Mouse (Mus musculus) lung, embryonic 15.5 days (tissue): ENCODE measurements around the gene Srgap2. TPM values are rescaled to one million over a fixed set of nuclear protein-coding genes. Genes with fewer than 3 reads are reported as not detected.
A peak's percentile ranks its signal among the peaks of the same experiment; 100 is the strongest.

Source experiments
- ATAC-seq: fragments of 200-750 bp; cut with Nextera tagmentation; 2 replicates; pipeline ENCODE4 v1.8.0; 2017; ENCODE audit warnings: moderate number of reproducible peaks, borderline replicate concordance; ENCODE audit not compliant: low FRiP score, low TSS enrichment; ENCODE audit errors: extremely low read depth
- H3K27ac ChIP-seq: fragments of 300-500 bp; sonication (generic); 2 replicates; pipeline ENCODE4 v1.5.1; 2015; ENCODE audit warnings: moderate library complexity, mild to moderate bottlenecking, inconsistent platforms
- H3K27me3 ChIP-seq: fragments of 300-500 bp; sonication (generic); 2 replicates; pipeline ENCODE4 v1.6.1; 2015; ENCODE audit warnings: inconsistent platforms
- H3K36me3 ChIP-seq: fragments of 300-500 bp; sonication (generic); 2 replicates; pipeline ENCODE4 v1.6.1; 2015; ENCODE audit warnings: inconsistent platforms
- H3K4me1 ChIP-seq: fragments of 300-500 bp; sonication (generic); 2 replicates; pipeline ENCODE4 v1.6.1; 2015; ENCODE audit warnings: inconsistent platforms
- H3K4me2 ChIP-seq: fragments of 300-500 bp; sonication (generic); 2 replicates; pipeline ENCODE4 v1.6.1; 2015; ENCODE audit warnings: inconsistent platforms, mild to moderate bottlenecking, moderate library complexity
- H3K4me3 ChIP-seq: fragments of 300-500 bp; sonication (generic); 2 replicates; pipeline ENCODE4 v1.5.1; 2015; ENCODE audit warnings: mild to moderate bottlenecking, inconsistent platforms
- H3K9ac ChIP-seq: fragments of 300-500 bp; sonication (generic); 2 replicates; pipeline ENCODE4 v1.6.1; 2015; ENCODE audit warnings: inconsistent platforms
- H3K9me3 ChIP-seq: fragments of 300-500 bp; sonication (generic); 2 replicates; pipeline ENCODE4 v1.6.1; 2016; ENCODE audit warnings: inconsistent platforms
- WGBS: fragments of 180-500 bp; shearing (Covaris S2); methylation state at CpG from one replicate; pipeline ENCODE4 v1.1.7; 2015; 5-methylcytosine and 5-hydroxymethylcytosine counted together
- polyA plus RNA-seq: library from polyadenylated mRNA; unstranded; fragments of >200 nt; fragmentation: Nextera tagmentation; extraction: Ambion mirVana; gene quantifications from 2 replicates; pipeline ENCODE4 v1.2.1, GENCODE M21; 2015

Srgap2 gene
- polyA plus RNA-seq, 1 experiment from 2014 or later: 14.1 TPM

DNA sequence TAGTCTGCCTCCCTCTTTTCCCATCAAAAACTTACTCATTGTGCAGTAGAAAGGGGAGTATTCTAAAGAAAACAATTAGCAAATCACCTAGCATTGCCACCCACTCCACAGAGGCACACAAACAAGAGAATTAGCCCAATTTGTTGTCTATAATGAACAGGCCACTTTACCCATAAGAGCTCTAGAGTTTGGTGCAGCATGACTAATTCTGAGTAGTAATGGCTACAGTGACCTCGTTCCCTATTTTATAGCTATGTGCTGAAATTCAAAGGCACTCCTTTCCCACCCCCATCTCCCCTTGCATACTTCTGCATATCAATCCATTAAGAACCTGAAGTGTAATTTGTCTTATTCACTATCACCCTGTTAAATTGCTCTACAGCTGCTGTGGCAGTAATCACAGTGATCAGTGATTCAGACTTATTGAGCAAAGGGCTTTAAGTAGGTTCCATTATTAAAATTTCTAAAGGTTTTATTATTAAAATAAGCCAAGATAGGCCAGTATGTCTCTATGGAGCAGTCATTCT is 64.5 kb downstream of the Srgap2 start:
- no peak for ATAC-seq
- Histone ChIP-seq H3K9me3 (no peaks in the 10 kb centered on the region), H3K27me3 (no peaks in the 10 kb centered on the region), H3K27ac (no peak overlapping the region), H3K9ac (no peak overlapping the region), H3K4me1 (no peaks in the 10 kb centered on the region), H3K4me2 (no peak overlapping the region), H3K36me3 (no peaks in the 10 kb centered on the region), H3K4me3 (no peak overlapping the region)
- WGBS: 71% methylated on average over 1 of the region's 1 CpGs

DNA sequence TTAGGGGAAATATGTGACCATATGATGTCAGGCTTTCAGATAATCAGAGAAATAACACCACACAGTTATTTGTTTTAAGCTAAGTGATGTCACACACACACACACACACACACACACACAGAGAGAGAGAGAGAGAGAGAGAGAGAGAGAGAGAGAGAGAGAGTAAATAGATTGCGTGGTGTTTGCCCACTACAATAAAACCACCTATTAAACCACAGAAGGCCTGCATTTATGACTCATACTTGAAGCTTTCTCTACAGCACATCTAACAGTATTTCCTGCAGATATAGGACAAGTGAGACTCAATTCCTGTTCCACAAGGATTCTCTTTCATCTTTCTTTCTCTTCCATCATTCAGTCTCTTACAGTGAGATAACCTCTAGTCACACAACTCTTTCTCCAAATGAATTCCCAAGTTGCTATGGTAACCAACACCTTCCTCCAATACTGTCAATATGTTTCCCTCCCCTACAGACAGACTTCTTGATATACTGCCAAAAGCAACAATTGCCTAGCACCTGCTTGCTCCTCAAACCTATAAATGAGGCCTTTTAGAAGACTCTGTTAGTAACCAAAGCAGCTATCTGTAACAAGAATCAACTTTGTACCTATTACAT is 66.1 kb downstream of the Srgap2 start:
- no peak overlapping the region for H3K4me2 ChIP-seq
- no peaks in the 10 kb centered on the region for H3K4me1 ChIP-seq
- no peak overlapping the region for H3K4me3 ChIP-seq
- 86% methylated on average over 1 of the region's 1 CpGs for WGBS
- no peaks in the 10 kb centered on the region for H3K36me3 ChIP-seq
- H3K27me3 ChIP-seq: no peaks in the 10 kb centered on the region
- H3K27ac ChIP-seq: no peak overlapping the region
- H3K9me3 ChIP-seq: no peaks in the 10 kb centered on the region
- H3K9ac ChIP-seq: no peak overlapping the region
- no peak for ATAC-seq

DNA sequence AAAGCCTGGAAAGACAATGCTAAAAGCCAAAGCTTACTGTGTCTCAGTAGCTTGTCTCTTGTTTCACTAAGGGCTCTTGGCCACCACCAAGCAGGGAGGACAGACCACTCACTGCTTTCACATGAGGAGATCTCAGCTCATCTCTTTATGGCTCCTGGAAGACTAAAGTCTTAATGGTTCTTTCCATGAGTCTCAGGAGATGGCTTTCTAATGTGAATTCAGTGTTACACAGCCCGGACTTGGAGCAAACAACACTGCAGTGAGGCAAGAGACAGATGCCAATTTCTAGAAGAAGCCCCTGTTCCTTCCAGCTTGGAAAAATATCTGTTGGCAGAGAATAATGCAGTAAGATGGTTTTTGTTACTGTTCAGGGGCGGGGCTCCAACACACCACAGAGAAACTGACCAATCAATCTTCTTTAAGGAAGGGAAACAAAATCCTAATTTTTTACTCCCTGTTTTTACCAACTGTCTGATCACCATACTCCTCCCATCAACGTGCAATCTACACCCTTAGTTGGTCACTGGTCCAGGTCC is 71.7 kb downstream of the Srgap2 start:
- H3K9me3 ChIP-seq: no peaks in the 10 kb centered on the region
- H3K4me1 ChIP-seq: no peaks in the 10 kb centered on the region
- no peak overlapping the region for H3K9ac ChIP-seq
- no peaks in the 10 kb centered on the region for H3K27me3 ChIP-seq
- H3K36me3 ChIP-seq: no peaks in the 10 kb centered on the region
- ATAC-seq: no peak
- H3K27ac ChIP-seq: no peak overlapping the region
- H3K4me2 ChIP-seq: no peak overlapping the region
- 65% methylated on average over 3 of the region's 3 CpGs for WGBS
- H3K4me3 ChIP-seq: no peak overlapping the region

DNA sequence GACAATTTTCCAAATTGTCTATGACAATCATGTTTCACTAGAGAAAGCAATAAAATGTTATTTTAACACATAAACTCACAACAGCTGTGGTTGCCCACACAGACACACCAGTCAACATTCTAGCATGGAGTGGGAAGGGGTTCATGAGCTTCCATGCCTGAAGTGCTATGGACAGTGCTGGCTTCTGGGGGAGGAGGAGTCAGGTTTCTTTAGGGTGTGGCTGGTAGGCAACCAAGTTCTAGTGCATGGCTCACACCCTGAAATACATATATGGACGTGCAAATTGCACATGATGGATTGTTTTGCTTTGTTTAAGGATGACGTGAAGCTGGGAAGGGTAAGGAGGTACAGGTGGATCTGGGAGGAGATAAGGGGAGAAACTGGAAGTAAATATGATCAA is 72.8 kb downstream of the Srgap2 start:
- H3K9me3 ChIP-seq: no peaks in the 10 kb centered on the region
- WGBS: 42% methylated on average over 2 of the region's 2 CpGs
- H3K9ac ChIP-seq: no peak overlapping the region
- no peak overlapping the region for H3K4me2 ChIP-seq
- H3K36me3 ChIP-seq: no peaks in the 10 kb centered on the region
- no peak overlapping the region for H3K4me3 ChIP-seq
- no peaks in the 10 kb centered on the region for H3K4me1 ChIP-seq
- no peak overlapping the region for H3K27ac ChIP-seq
- ATAC-seq: no peak
- no peaks in the 10 kb centered on the region for H3K27me3 ChIP-seq

DNA sequence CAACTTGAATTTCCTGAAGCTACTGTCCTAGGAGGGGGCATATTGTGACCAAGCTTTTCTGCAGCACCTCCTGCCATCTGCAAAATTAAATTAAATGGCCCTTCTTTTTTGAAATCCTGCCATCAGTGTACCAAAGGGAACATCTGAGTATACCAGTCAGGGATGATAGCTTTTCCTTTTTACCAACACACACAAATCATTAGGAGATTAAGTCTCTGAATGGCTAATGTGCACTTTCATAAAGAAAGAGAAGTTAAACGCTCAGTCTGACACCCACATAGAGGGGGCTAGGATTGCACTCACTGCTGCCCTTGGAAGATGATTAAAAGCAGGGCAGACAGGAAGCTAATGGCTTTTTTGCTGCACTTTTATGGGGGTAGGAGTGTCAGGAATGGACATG is 73.8 kb downstream of the Srgap2 start:
- no peaks in the 10 kb centered on the region for H3K9me3 ChIP-seq
- no peak overlapping the region for H3K4me2 ChIP-seq
- WGBS: 46% methylated on average over 1 of the region's 1 CpGs
- no peaks in the 10 kb centered on the region for H3K27me3 ChIP-seq
- H3K36me3 ChIP-seq: no peaks in the 10 kb centered on the region
- H3K4me3 ChIP-seq: no peak overlapping the region
- ATAC-seq: no peak
- H3K4me1 ChIP-seq: no peaks in the 10 kb centered on the region
- no peak overlapping the region for H3K27ac ChIP-seq
- no peak overlapping the region for H3K9ac ChIP-seq

DNA sequence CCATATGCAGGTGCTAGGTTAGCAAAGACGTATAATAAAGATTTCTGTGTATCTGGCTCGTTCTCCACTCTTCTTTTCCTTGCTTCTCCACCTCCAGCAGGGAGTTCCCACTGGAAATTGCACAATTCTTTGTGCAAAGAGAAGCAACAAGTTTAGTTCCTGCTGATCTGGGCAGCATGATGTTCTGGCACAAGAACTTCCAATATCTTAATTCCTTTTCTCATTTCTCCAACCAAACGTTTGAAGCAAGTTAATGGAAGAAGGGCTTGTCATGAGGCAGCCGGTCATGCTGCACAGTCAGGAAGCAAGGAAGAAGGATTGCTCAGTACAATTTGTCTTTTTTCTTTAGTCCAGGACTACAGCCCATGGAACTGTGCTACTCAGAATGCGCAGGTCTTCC is 78.8 kb downstream of the Srgap2 start:
- no peak overlapping the region for H3K4me2 ChIP-seq
- 75% methylated on average over 5 of the region's 5 CpGs for WGBS
- no peak overlapping the region for H3K9ac ChIP-seq
- no peaks in the 10 kb centered on the region for H3K27me3 ChIP-seq
- H3K4me3 ChIP-seq: no peak overlapping the region
- 0 out of 2 replicates have a peak, but pooled peaks cover 6% of the 10 kb centered on the region for H3K4me1 ChIP-seq
- no peak for ATAC-seq
- H3K9me3 ChIP-seq: no peaks in the 10 kb centered on the region
- no peaks in the 10 kb centered on the region for H3K36me3 ChIP-seq
- no peak overlapping the region for H3K27ac ChIP-seq

DNA sequence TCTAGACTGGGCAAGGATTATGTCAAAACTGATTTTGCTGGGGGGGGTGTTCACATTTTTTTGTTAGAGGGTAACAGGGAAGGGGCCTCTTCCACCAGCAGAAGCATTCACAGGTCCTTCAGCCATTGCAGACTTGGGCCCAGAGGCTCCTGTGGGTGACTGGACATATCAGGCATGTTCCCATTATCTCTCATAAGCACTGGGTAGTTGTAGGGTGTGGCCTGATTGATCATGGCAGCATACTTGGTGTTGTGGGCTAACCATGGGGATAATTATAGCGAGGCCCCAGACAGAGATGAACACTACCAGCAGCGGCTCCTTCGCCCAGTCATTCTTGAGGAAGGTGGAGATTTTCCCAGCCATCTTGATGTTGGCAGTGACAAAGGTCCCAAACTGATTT is 79.8 kb downstream of the Srgap2 start:
- ATAC-seq: peak; percentile 55; the same call in 1 of the 2 replicates
- Histone ChIP-seq H3K27ac (no peak overlapping the region), H3K27me3 (no peaks in the 10 kb centered on the region), H3K9ac (no peak overlapping the region), H3K4me2 (no peak overlapping the region), H3K9me3 (no peaks in the 10 kb centered on the region), H3K36me3 (no peaks in the 10 kb centered on the region), H3K4me1 (0 out of 2 replicates have a peak, but pooled peaks cover 6% of the 10 kb centered on the region), H3K4me3 (no peak overlapping the region)
- WGBS: 86% methylated on average over 3 of the region's 3 CpGs

DNA sequence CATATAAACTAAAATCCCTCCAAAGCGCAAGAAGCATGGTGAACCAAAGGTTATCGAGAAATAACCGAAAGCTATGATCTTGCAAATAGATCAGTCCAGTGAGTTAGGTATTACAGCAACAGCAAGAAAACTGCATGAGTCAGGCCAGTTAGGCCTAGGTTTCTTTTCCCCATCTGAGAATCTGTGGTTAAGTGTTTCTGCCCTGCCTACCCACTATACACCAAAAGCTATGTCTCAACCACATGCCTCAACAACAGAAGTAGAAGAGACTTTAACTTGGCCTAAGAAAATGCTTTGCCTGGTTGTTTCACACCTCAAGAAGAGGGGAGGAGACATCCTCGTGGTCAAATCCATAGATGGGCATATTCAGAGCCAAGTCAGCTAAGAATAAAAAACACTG is 80.6 kb downstream of the Srgap2 start:
- H3K36me3 ChIP-seq: no peaks in the 10 kb centered on the region
- H3K9ac ChIP-seq: no peak overlapping the region
- no peaks in the 10 kb centered on the region for H3K27me3 ChIP-seq
- no peak for ATAC-seq
- no peak overlapping the region for H3K4me2 ChIP-seq
- no peak overlapping the region for H3K27ac ChIP-seq
- no peak overlapping the region for H3K4me3 ChIP-seq
- WGBS: 89% methylated on average over 4 of the region's 4 CpGs
- H3K9me3 ChIP-seq: no peaks in the 10 kb centered on the region
- H3K4me1 ChIP-seq: 0 out of 2 replicates have a peak, but pooled peaks cover 6% of the 10 kb centered on the region

DNA sequence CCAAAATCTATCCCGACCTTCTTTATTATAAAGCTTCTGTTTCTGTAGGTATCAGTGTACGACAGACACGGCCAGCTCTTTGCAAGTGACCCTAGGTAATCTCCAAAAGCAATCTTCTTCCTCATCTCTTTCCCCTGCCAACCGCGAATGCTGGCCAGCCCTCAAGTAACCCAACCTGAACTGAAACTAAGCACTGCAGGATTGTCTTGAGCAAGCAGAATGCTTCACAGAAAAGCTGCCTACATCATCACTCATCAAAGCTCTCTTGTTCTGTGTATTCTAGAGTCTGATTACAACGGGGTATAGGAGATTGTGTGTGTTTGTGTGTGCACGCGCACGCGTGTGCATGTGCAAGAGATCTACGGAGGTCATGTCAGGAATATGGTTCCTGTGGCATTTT is 88.6 kb downstream of the Srgap2 start:
- no peak for ATAC-seq
- H3K36me3 ChIP-seq: no peaks in the 10 kb centered on the region

DNA sequence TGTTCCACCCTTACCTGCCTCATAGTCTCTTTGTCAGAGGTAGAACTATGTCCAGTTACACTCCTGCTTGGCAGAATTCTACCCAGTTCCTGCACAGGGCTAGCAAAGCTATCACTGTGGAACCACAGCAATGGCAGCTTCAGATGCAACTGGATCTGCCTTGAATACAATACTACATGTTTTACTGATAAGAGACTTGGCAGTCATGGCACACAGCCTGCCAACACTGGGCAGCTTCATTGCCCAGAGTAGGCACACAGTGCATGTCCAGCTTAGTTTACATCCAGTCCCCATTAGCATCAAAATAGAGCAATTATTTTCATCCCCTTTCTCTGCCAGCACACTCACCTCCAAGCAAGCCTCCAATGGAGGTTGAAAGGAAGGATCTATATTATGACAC is 89.2 kb downstream of the Srgap2 start:
- no peaks in the 10 kb centered on the region for H3K27me3 ChIP-seq

More for the DNA sequence above, 88.6 kb downstream of the Srgap2 start:
- H3K4me2 ChIP-seq: no peak overlapping the region
- H3K9me3 ChIP-seq: no peaks in the 10 kb centered on the region
- 80% methylated on average over 11 of the region's 11 CpGs for WGBS
- no peak overlapping the region for H3K4me3 ChIP-seq
- no peak overlapping the region for H3K9ac ChIP-seq
- H3K27me3 ChIP-seq: no peaks in the 10 kb centered on the region
- no peak overlapping the region for H3K27ac ChIP-seq
- H3K4me1 ChIP-seq: 0 out of 2 replicates have a peak, but pooled peaks cover under 1% of the 10 kb centered on the region

DNA sequence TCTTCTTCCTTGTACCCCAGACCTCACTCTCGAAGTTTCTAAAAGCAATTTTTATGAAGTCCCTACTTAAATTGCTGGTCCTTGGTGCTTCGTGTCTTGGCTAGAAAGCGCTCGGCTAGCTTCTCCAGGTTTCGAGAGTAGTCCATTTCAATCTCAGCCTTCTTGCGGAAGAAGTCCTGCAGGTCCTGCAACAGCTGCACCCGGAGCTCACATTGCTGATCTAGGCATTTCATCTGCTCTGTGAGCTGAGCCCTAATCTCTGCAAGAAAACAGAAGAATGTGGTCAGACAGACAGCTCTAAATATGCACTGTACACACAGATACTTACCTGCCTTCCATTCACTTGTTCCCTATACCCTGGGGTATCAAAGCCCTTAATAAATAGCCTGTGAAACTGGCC is 90.5 kb downstream of the Srgap2 start:
- WGBS: 70% methylated on average over 7 of the region's 7 CpGs
- Histone ChIP-seq H3K27ac (no peak overlapping the region), H3K4me3 (no peak overlapping the region), H3K27me3 (no peaks in the 10 kb centered on the region), H3K4me1 (peaks cover 5% of the 10 kb centered on the region), H3K36me3 (no peaks in the 10 kb centered on the region), H3K9ac (no peak overlapping the region), H3K9me3 (no peaks in the 10 kb centered on the region), H3K4me2 (no peak overlapping the region)
- ATAC-seq: no peak

More for the DNA sequence above, 89.2 kb downstream of the Srgap2 start:
- no peak overlapping the region for H3K27ac ChIP-seq
- H3K4me1 ChIP-seq: no peaks in the 10 kb centered on the region
- no peaks in the 10 kb centered on the region for H3K9me3 ChIP-seq
- no peak for ATAC-seq
- no peaks in the 10 kb centered on the region for H3K36me3 ChIP-seq
- no peak overlapping the region for H3K9ac ChIP-seq
- no peak overlapping the region for H3K4me3 ChIP-seq
- no peak overlapping the region for H3K4me2 ChIP-seq

DNA sequence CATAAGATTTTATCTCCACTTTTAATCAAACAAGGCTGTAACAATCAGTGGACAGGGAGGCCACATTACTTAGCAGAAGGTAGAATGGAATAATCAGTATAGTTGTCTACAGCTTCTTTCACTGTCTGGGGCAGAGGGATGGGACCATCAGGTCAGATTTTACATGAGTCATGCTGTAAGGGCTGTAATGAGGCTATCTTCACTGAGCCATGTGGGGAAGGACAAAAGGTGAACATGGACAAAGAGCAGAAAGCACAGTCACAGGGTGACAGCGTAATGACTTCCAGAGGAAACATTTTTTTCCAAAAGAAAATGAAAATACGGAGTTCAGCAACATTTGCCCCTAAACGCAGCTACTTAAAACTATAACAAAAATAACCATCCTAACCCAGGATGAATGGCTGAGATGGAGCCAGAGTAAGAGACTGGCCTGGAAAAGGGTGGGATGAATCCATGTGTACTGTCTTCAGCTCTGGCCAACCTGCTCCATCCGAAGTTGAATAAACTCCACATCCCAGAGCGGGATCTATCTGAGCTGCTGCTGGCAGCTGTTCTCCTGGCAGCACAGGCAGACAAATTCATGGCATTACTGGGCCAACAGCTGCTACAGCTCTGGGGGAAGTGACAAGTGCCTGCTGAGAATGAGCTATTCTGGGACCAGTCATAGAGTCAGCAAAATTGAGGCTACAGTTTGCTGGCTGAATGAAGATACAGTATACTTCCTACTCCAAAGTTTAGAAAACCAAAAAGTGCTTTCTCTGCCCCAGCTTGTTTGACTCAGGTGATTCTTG is 95.5 kb downstream of the Srgap2 start:
- Histone ChIP-seq H3K27ac (no peak overlapping the region), H3K4me2 (no peak overlapping the region), H3K36me3 (no peaks in the 10 kb centered on the region), H3K4me1 (peaks cover 16% of the 10 kb centered on the region), H3K4me3 (no peak overlapping the region), H3K27me3 (no peaks in the 10 kb centered on the region), H3K9ac (no peak overlapping the region), H3K9me3 (no peaks in the 10 kb centered on the region)
- 61% methylated on average over 5 of the region's 5 CpGs for WGBS
- ATAC-seq: peak; percentile 88; the same call in 1 of the 2 replicates
